Mouse (Mus musculus) embryonic facial prominence, embryonic 11.5 days (tissue): Measurements from ENCODE around the gene Sult6b2. TPM values are rescaled to one million over a fixed set of nuclear protein-coding genes. Genes with fewer than 3 reads are reported as not detected.

Experiments
- ATAC-seq: fragments of 200-750 bp; cut with Nextera tagmentation; replicated peaks from 2 replicates; pipeline ENCODE4 v1.8.0; 2017; ENCODE audit warnings: low read depth; ENCODE audit not compliant: insufficient number of reproducible peaks, low FRiP score, low TSS enrichment
- DNase-seq: peaks from one replicate; pipeline ENCODE4 v3.0.0-alpha.2; 2015; ENCODE audit warnings: low spot score
- H3K27ac ChIP-seq: fragments of 300-500 bp; sonication (generic); replicated peaks from 2 replicates; pipeline ENCODE4 v1.5.1; 2014; ENCODE audit warnings: mild to moderate bottlenecking, low read depth, low read length, control low read depth
- H3K27me3 ChIP-seq: fragments of 300-500 bp; sonication (generic); 2 replicates; pipeline ENCODE4 v1.6.1; 2014; ENCODE audit warnings: mild to moderate bottlenecking, low read length, moderate library complexity, mixed read lengths; ENCODE audit not compliant: control insufficient read depth, insufficient read depth
- H3K36me3 ChIP-seq: fragments of 300-500 bp; sonication (generic); replicated peaks from 2 replicates; pipeline ENCODE4 v1.6.1; 2014; ENCODE audit warnings: low read depth, mild to moderate bottlenecking, low read length, moderate library complexity, mixed read lengths; ENCODE audit not compliant: control insufficient read depth, insufficient read depth
- H3K4me1 ChIP-seq: fragments of 300-500 bp; sonication (generic); 2 replicates; pipeline ENCODE4 v1.6.1; 2014; ENCODE audit warnings: low read length, mixed read lengths; ENCODE audit not compliant: control insufficient read depth, insufficient read depth
- H3K4me2 ChIP-seq: fragments of 300-500 bp; sonication (generic); 2 replicates; pipeline ENCODE4 v1.6.1; 2014; ENCODE audit warnings: low read depth, mild to moderate bottlenecking, control low read depth, low read length, moderate library complexity
- H3K4me3 ChIP-seq: fragments of 300-500 bp; sonication (generic); 2 replicates; pipeline ENCODE4 v1.5.1; 2014; ENCODE audit warnings: low read depth, low read length, control low read depth
- H3K9ac ChIP-seq: fragments of 300-500 bp; sonication (generic); replicated peaks from 2 replicates; pipeline ENCODE4 v1.6.1; 2014; ENCODE audit warnings: mild to moderate bottlenecking, control low read depth, low read length
- H3K9me3 ChIP-seq: fragments of 300-500 bp; sonication (generic); replicated peaks from 2 replicates; pipeline ENCODE4 v1.6.1; 2016; ENCODE audit warnings: mild to moderate bottlenecking, low read length, inconsistent platforms, mixed read lengths; ENCODE audit not compliant: control insufficient read depth
- WGBS: fragments of 180-500 bp; shearing (Covaris S2); extraction: QIAGEN DNeasy Blood & Tissue Kit; methylation state at CpG from one replicate; pipeline ENCODE4 v1.1.7; 2014; 5-methylcytosine and 5-hydroxymethylcytosine counted together
- polyA plus RNA-seq: library from polyadenylated mRNA; unstranded; fragments of >200 nt; fragmentation: Nextera tagmentation; extraction: Ambion mirVana; gene quantifications from 2 replicates; pipeline ENCODE4 v1.2.1, GENCODE M21; 2014

The Sult6b2 gene
- polyA plus RNA-seq, 1 experiment from 2014 or later: not detected

- H3K27ac ChIP-seq: no peak overlapping the region
- H3K4me2 ChIP-seq: no peak overlapping the region
- WGBS: 49% methylated on average over 9 of the region's 9 CpGs
- no peak overlapping the region for H3K9ac ChIP-seq
- H3K4me1 ChIP-seq: no peaks in the 10 kb centered on the region
- ATAC-seq (no peak), DNase-seq (peak; percentile 7)
- no peaks in the 10 kb centered on the region for H3K36me3 ChIP-seq
- H3K9me3 ChIP-seq: no peaks in the 10 kb centered on the region
- no peaks in the 10 kb centered on the region for H3K27me3 ChIP-seq
- no peak overlapping the region for H3K4me3 ChIP-seq
Observed at GRCm38 (mm10) chr6:142751365-142751764, 52.9 kb downstream of the Sult6b2 start.

- H3K4me3 ChIP-seq: no peak overlapping the region
- WGBS: 82% methylated on average over 8 of the region's 8 CpGs
- H3K4me1 ChIP-seq: no peaks in the 10 kb centered on the region
- no peak overlapping the region for H3K4me2 ChIP-seq
- no peak overlapping the region for H3K9ac ChIP-seq
- no peak overlapping the region for H3K27ac ChIP-seq
- ATAC-seq (no peak), DNase-seq (no peak)
- no peaks in the 10 kb centered on the region for H3K27me3 ChIP-seq
- no peaks in the 10 kb centered on the region for H3K36me3 ChIP-seq
- H3K9me3 ChIP-seq: no peaks in the 10 kb centered on the region
Observed at GRCm38 (mm10) chr6:142748057-142748708, 56.1 kb downstream of the Sult6b2 start.

- Histone ChIP-seq H3K36me3 (no peaks in the 10 kb centered on the region), H3K4me3 (no peak overlapping the region), H3K4me1 (no peaks in the 10 kb centered on the region), H3K4me2 (no peak overlapping the region), H3K9ac (no peak overlapping the region), H3K9me3 (no peaks in the 10 kb centered on the region), H3K27me3 (no peaks in the 10 kb centered on the region), H3K27ac (no peak overlapping the region)
- ATAC-seq: no peak
- 86% methylated on average over 2 of the region's 2 CpGs for WGBS
- no peak for DNase-seq
Observed at GRCm38 (mm10) chr6:142747165-142747564, 57.1 kb downstream of the Sult6b2 start.

- 78% methylated on average over 7 of the region's 7 CpGs for WGBS
- no peaks in the 10 kb centered on the region for H3K36me3 ChIP-seq
- no peak overlapping the region for H3K27ac ChIP-seq
- no peak overlapping the region for H3K4me2 ChIP-seq
- no peak overlapping the region for H3K4me3 ChIP-seq
- no peak for ATAC-seq
- DNase-seq: no peak
- H3K9me3 ChIP-seq: no peaks in the 10 kb centered on the region
- H3K9ac ChIP-seq: no peak overlapping the region
- no peaks in the 10 kb centered on the region for H3K27me3 ChIP-seq
- no peaks in the 10 kb centered on the region for H3K4me1 ChIP-seq
Observed at GRCm38 (mm10) chr6:142746765-142747164, 57.5 kb downstream of the Sult6b2 start.

GRCm38 (mm10) chr6:142745484-142745883 is 58.8 kb downstream of the Sult6b2 start:
- H3K9me3 ChIP-seq: no peaks in the 10 kb centered on the region
- no peak overlapping the region for H3K9ac ChIP-seq
- H3K36me3 ChIP-seq: no peaks in the 10 kb centered on the region
- no peak for ATAC-seq
- no peaks in the 10 kb centered on the region for H3K4me1 ChIP-seq
- H3K27ac ChIP-seq: no peak overlapping the region
- no peak overlapping the region for H3K4me3 ChIP-seq
- no peak for DNase-seq
- H3K27me3 ChIP-seq: no peaks in the 10 kb centered on the region
- H3K4me2 ChIP-seq: no peak overlapping the region
- 93% methylated on average over 5 of the region's 5 CpGs for WGBS

GRCm38 (mm10) chr6:142743193-142743592 is 61.1 kb downstream of the Sult6b2 start:
- Histone ChIP-seq H3K9me3 (no peaks in the 10 kb centered on the region), H3K27ac (no peak overlapping the region), H3K4me3 (no peak overlapping the region), H3K27me3 (no peaks in the 10 kb centered on the region), H3K36me3 (no peaks in the 10 kb centered on the region), H3K4me1 (no peaks in the 10 kb centered on the region), H3K9ac (no peak overlapping the region), H3K4me2 (no peak overlapping the region)
- 64% methylated on average over 4 of the region's 4 CpGs for WGBS
- no peak for DNase-seq
- no peak for ATAC-seq

- no peaks in the 10 kb centered on the region for H3K4me1 ChIP-seq
- H3K27me3 ChIP-seq: no peaks in the 10 kb centered on the region
- ATAC-seq (no peak), DNase-seq (no peak)
- WGBS: 89% methylated on average over 6 of the region's 6 CpGs
- no peak overlapping the region for H3K4me2 ChIP-seq
- H3K9ac ChIP-seq: no peak overlapping the region
- no peak overlapping the region for H3K4me3 ChIP-seq
- no peaks in the 10 kb centered on the region for H3K36me3 ChIP-seq
- H3K27ac ChIP-seq: no peak overlapping the region
- no peaks in the 10 kb centered on the region for H3K9me3 ChIP-seq
Observed at GRCm38 (mm10) chr6:142741763-142742162, 62.5 kb downstream of the Sult6b2 start.

- Histone ChIP-seq H3K36me3 (no peaks in the 10 kb centered on the region), H3K4me3 (no peak overlapping the region), H3K4me2 (no peak overlapping the region), H3K9me3 (no peaks in the 10 kb centered on the region), H3K9ac (no peak overlapping the region), H3K27ac (no peak overlapping the region), H3K27me3 (no peaks in the 10 kb centered on the region), H3K4me1 (no peaks in the 10 kb centered on the region)
- no peak for DNase-seq
- WGBS: 75% methylated on average over 6 of the region's 6 CpGs
- ATAC-seq: no peak
Observed at GRCm38 (mm10) chr6:142738637-142739036, 65.7 kb downstream of the Sult6b2 start.
